Mouse (Mus musculus): Measurements from ENCODE around the gene Scrt2. TPM values are rescaled to one million over a fixed set of nuclear protein-coding genes. Genes with fewer than 3 reads are reported as not detected.

Scrt2 gene
- total RNA-seq, 4 experiments from 2014 or later = not detected

DNA sequence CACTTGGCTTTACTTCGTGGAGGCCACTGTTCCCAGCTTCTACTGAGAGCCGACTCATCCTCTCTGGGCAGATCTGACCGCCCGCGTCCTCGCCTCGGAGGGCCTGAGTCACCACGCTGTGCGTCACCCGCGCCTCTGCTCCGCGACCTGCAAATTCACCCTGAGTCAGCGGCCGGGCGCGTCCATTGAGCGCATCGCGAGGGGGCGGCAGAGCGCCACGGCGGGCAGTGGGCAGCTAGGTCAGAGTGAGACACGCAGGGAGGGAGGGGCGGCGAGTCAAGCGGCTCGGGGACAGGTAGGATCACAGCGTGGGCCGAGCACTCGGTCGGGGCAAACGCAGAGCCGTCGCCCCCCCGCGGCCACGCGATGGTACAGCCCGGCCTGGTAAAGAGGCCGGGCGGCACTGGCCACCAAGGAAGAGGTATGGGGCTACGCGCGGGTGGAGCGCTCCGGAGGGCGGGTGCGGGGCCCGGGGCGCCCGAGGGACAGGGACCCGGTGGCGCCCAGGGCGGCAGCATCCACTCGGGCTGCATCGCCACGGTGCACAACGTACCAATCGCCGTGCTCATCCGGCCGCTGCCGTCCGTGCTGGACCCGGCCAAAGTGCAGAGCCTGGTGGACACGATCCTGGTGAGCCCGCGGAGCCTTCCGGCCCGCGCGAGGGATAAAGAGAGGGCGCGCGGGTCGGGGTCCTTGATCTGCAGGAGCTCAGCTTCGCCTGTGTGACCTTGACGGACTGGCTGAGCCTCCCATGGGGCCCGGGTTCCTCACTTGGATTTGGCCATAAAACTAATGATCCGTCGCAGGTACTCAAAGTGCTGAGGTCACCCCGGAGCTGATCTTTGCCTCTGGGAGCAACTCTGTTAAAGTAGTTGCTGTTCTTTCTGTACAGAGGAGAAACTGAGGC is 24.2 kb downstream of the Scrt2 start, which contains the start of gene Srxn1:
TSS of gene Srxn1 (plus strand) at position 199 of the 907 bp plus-strand sequence.
- DNase-seq (ENCODE audit: low spot score in 2 of 2) = peak; percentile 88

DNA sequence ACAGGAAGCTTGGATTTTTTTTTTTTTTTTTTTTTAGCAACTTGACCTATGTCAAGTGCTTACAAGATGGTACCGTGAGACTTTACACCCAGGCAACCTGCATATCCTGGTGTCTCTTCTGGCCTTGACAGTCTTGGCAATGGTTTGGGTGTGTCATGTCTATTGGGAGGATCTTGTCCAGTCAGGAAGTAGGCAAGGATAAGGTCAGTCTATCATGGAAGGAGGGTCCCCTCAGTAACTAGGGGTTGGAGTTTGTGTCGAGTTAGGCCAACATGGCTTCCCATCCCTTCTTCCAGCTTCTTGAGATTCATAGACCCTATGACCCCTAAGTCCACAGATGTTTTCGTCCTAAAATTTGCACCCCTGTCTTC is 24.9 kb downstream of the Scrt2 start:
- no peak for DNase-seq (ENCODE audit: low spot score in 2 of 2)

DNA sequence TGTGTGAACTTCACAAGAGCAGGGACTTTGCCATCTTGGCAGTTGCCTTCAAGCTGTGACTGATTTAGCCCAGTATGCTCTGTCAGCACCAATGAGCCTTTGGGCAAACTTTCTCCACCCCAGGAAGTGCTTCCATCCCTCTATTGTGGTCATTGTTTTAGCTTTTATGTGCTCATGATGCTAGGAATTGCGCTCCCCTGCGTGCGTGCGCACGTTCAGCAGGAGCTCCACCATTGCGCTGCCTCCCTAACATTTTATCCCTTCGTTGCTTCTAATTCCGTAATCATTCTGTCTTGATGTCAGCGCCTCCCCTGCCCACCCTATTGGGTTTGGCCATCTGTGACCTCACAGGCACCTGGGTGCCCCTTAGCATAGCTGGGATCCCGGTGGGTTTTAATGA is 25.3 kb downstream of the Scrt2 start:
- no peak for DNase-seq (ENCODE audit: low spot score in 2 of 2)

DNA sequence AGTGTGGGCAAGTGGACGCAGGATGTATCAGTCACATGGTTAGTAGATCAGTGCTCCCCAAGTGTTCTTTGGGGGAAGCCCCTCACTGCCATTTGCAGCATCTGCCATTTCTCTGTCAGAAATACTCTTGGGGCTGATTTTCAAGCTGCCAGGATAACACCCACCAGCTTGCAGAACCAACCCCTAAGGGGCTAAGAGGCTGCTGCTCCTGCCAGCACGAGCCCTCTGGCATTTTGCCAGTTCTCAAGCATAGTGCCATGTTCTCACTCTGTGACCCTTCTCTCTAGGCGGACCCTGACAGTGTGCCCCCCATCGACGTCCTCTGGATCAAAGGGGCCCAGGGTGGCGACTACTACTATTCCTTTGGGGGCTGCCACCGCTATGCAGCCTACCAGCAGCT is 27.4 kb downstream of the Scrt2 start:
- DNase-seq (ENCODE audit: low spot score in 2 of 2) = no peak

DNA sequence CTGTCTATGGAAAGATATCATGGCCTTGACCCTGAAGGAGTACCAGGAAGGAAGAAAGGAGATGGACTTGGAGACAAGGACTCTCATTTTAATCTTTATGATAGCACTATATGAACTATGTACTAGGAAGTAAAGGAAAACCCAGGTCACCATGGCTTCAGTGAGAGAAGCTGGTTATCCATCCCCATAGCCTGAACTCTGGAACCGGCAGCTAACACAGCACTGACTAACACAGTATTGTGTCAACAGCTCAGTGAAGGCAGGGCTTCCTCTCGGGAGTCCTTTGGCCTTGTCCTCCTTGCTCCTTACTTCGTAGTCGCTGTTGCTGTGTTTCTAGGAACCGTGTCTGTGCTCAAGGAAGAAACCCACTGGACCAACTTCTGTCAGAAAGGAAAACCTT is 28.1 kb downstream of the Scrt2 start:
- no peak for DNase-seq (ENCODE audit: low spot score in 2 of 2)

DNA sequence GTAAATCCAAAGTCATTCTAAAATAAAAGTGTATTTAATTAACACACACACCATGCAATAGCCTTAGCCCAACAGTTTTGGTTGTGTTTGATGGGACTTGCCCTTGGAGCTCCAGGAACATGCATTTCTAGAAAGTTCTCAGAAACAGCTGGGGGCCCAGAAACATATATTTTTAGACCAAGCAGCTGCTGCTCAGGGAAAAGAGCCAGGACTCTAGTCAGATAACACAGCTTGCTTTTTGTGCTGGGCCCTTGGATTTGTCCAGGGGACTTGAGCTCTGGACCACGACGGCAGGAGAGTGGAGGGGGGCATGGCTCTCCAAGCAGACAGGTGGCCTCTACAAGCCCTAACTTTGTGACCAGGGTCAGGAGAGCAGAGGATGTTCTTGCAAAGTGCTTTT is 30.0 kb downstream of the Scrt2 start:
- DNase-seq (ENCODE audit: low spot score in 2 of 2) = no peak

DNA sequence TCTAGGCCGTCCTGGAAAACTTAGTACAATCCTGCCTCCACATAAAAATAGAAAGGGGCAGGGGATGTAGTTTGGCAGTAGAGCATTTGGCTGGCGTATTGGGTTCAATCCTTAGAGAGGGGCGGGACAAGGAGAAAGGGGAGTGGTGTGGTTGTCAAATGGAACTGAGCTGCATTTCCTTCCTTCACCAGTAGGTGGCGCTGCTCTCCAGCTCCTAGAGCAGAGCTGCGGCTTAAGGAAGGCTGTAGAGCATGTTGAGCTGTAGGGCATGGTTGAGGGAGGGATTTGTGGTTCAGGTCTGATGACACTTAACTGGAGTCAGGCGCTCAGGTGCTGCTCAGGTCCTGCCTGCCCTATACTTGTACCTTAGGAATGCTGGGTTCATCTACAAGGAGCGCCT is 30.6 kb downstream of the Scrt2 start:
- peak; percentile 82 to 85 for DNase-seq (ENCODE audit: low spot score in 2 of 2)

DNA sequence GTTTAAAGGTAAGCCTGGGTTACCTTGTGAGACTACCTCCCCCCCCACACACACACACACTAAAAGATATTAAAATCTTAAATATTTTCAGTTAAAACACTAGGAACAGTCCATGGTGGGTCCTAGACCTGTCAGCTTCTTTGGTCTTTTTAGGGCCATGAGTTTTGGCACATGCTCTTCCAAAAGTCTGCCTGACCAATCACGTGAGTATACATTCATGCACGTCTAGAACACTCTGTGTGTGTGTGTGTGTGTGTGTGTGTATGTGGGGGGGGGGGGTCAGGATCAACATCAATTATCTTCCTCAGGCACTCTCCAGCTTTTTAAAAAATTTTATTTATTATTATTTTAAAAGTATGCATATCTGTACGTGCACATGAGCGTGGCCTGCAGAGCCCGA is 31.2 kb downstream of the Scrt2 start:
- DNase-seq (ENCODE audit: low spot score in 2 of 2) = no peak

DNA sequence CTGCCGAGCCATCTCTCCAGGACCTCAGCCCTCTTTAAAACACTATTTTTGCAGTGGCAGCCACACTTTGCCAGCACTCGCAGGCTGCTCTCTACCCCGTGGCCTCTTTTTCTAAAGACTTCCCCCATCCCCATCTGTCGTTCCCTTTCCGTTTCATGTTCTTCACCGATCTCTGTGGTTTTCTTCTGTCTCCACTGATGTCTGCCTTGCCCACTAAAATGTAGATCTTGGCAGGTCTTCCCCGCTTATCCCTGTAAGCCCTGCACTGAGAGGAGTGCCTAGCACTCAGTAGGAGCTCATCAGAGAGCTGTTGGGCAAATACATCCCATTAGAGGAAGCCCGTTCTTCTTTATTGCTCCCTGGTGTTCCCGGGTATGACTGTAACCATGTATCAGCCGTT is 31.6 kb downstream of the Scrt2 start:
- no peak for DNase-seq (ENCODE audit: low spot score in 2 of 2)

DNA sequence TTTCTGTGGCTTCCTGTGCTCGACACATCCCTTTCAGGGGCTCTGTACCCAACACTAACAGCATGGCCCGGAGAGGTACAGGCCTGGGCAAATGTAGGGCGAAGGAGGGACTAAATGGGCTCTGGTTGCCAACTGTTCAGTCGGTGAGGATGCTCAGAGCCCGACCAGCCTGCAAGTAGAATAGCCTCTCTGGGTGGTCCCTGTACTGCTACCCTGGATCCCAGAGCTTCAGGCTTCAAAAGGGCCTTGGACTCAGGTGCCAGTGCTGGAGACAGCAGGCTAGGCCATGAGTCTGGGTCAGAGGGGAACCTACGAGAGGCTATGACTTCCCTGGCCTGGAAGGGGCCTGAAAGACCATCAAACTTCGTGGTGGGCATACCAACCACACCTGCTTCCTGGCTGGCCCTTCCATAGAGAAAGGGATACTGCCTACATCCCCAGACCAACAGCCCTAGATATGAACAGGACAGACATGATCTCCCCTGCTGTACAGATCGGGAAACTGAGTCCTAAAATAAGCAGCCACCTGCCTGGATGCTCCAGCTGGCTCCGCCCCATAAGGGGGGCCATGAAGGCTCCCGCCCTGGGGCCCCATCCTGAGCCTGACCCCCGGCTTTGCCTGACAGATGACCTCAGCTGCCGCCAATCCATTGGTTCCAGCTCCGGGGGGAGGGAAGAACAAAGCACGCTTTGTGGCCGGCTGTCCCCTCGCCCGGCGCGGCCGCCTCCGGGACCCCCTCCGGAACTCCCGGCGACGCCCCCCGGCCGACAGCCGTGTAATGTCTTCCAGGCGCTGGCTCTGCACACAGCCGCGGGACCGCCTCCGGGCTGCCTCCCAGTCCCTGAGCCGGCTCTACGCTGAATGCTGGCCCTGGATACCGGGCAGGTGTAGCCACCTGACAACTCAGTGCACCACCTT is 33.0 kb downstream of the Scrt2 start:
- no peak for DNase-seq (ENCODE audit: low spot score in 2 of 2)

DNA sequence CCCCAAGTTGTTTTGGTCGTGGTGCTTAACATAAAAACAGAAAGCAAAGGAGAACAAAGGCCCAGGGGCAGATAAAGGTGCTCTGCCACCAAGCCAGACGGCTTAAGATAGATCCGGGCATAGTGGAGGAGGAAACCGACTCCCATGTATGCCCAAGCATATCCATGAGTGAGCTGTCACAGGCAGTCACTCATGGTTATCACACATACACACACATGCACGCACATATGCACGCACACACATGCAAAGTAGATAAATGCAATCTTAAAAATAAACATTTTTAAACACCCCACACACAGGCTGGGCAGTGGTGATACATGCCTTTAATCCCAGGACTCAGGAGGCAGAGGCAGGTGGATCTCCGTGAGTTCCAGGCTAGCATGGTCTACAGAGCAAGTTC is 36.4 kb downstream of the Scrt2 start:
- no peak for DNase-seq (ENCODE audit: low spot score in 2 of 2)

DNA sequence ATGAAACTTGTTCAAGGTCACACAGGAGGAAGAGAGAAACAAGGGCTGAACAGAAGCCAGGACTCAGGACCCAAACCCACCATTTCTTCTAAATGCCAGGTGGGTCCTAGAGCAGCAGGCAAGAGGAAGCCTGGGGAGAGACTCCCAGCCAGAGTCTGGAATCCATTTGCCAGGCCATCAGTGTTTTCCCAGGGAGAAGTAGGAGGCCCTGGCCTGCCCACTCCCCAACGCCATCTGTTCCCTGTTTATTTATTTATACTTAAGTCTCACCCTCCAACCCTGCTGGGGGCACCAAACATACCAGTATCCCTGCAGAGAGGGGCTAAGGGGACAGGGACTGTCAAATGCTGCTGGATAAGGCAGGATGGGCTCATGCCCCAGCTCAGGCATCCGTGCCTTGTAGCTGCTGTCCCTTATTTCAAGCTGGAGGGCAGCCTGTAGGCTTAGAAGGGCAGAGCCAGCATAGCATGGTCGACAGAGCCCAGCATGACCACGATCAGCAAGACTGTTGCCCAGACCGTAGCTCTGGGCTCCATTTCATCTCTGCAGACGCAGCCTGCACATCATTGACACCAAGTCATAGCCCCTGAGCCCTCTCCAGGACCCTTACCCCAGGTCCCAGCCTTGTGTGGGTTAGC is 38.0 kb downstream of the Scrt2 start:
- no peak for DNase-seq (ENCODE audit: low spot score in 2 of 2)

DNA sequence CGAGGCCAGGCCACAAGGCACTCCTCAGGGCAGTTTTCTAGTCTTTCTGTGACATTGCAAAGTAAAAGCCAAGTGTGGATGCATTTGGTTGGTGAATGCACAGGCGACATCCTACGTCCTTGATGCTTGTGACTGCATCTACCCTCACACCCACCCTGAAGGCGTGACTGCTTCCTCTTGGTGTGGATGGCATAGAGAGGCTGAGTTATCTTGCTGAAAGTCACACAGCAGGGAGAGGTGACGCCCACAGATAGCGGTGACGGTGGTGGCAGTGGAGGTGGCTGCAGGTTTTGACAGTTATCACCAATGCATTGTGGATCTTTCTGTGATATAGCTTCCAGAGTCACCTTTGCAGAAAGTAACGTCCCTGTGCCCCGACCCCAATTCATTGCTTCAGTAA is 41.6 kb downstream of the Scrt2 start:
- no peak for DNase-seq (ENCODE audit: low spot score in 2 of 2)

DNA sequence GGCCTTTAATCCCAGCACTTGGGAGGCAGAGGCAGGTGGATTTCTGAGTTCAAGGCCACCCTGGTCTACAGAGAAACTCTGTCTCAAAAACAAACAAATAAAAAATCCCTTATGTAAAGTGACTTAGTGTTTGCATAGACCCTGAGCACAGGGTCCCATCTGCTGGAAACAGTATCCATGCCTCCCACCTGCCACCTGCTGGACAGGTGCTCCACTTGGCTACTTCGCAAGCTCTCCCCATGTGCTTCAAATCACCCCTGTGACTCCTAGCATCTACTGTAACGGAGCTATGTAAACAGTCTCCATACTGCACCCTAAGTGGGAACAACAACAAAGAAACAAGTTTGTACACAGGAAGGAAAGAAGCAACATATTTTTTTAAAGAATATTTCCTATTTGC is 47.3 kb downstream of the Scrt2 start:
- DNase-seq (ENCODE audit: low spot score in 2 of 2) = no peak

DNA sequence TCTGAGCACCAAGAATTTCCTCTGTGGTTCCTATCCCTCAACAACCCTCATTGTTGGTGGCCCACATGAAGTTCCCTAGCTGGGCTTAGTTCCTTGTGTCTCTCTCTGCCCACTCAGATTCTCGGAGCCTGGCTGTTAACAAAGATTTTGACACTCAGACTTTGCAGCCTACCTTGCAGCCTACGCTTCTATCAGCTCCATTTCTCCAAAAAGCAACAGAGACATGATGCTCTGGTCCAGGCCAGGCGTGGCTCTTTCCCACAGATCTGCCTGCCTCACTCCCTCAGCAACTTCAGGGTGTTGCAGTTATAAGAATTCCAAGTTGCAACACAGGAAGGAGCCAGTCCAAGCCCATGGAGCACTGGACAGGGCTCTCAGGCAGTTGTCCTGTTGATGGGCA is 48.4 kb downstream of the Scrt2 start:
- DNase-seq (ENCODE audit: low spot score in 2 of 2) = no peak

DNA sequence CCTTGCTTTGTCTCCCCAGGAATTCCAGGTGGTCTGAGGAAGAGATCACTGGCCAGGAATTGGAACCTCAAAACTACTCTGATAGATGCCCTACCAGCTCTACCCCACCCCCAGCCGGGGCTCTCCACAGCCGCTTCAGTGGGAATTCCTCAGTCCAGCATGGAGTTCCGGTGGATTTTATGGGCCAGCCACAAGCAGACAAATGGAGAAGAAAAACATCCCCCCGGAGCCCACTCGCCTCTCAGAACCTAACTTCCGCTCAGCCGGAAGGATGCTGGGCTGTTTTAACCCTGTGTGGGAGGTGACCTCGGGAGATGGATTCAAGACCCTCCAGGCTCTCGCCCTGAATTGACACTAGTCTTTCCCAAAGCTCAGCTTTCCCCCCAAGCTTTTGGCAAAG is 50.7 kb downstream of the Scrt2 start:
- no peak for DNase-seq (ENCODE audit: low spot score in 2 of 2)

DNA sequence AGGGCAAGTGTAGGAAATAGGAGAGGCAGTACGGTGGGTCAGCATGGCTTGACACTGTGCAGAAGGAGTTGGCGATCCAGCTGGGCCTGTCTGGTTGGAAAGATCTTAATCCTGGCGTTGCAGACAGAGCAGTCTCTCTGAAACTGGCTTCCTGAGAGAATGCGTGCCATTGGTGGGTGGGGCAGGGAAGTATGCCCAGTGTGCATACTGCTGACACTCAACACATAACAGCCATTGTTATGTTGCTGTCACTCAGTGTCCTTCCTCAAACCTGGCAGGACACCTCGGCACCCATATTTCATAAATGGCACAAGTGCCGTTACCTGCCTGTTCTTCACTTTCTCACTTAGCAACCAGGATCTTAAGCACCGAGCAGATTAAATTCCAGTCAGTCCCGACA is 51.4 kb downstream of the Scrt2 start:
- DNase-seq (ENCODE audit: low spot score in 2 of 2) = no peak

DNA sequence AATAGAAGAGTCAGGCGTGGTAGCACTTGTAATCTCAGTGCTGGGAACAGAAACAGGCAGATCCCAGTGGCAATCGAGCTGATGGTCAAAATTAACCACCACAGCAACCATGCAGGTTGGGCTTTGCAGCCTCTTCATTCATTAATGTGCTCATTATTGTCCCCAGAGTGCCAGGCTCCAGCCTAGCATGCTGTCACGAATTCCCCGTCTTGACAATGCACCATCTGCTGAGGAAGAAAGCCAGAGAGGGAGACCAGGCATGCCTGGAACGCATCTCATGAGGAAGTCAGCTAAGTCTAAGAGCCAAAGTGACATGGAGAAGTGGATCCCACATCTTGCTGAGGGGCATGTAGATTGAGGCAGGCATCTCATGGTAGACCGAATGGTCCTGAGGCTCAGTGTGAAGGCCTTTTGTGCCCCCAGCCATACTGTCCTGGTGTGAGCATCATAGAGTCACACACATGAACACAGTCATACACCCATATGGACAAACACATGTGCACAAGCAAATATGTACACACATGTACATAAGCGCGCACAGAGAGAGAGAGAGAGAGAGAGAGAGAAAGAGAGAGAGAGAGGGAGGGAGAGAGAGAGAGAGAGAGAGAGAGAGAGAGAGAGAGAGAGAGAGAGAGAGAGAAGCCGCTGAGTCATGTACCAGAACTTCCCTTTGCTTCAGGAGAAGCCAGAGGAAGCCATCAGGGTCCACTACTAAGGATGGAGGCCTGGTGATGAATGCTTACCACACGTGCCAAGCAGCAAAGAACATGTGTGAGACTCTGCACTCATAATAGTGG is 58.1 kb downstream of the Scrt2 start:
- no peak for DNase-seq (ENCODE audit: low spot score in 2 of 2)

DNA sequence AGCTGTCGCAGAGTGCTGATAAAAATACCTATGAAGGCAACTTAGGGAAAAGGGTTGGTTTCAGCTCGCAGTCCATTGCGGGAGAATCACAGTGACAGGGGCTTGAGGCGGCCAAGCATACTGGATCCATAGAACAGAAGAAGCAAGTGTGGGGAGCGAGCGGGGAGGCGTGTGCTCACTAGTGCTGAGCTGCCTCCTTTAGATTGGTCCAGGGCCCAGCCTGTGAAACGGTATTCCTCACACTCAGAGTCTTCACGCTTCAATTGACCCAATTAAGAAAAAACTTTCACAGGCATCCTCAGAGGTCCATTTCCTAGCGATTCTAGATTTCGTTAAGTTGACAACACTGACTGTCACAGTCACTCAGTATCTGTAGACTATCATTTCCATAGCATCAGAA is 59.6 kb downstream of the Scrt2 start:
- no peak for DNase-seq (ENCODE audit: low spot score in 2 of 2)

DNA sequence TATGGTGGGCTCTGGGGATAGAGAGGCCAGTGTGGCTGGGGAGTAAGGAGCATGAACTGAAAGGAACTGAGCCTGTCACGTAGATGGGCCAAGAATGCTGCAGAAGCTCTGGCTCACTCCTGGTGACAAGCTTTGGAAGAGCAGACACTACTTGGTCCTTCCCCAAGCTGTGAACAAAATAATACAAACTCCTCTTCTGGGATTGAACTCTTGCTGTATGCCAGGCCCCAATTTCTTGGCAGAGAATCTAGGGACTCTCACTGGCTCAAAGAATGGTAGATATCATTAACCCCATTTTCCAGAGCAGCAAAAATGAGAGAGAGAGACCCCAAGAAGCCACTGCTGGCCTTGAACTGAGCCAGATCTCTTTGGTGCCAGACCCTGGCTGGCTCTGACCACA is 60.2 kb downstream of the Scrt2 start:
- no peak for DNase-seq (ENCODE audit: low spot score in 2 of 2)

DNA sequence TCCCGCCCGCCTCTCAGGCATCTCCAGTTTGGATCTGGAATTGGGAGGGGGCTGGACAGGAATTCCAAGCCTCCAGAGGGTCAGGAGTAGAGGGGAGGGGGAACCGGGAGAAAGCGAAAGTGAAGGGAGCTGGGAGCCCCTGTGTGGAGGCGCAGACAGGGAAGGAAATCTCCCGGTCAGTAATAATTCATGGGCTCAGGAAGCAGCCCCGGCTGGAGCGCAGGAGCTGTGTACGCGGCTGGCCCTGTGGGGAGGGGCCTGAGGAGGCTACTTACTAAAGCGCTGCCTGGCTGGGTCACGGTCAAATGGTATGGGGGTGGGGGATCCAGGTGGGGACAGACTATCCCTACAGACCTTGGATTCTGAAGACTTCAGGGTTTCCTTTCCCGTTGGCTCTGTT is 60.7 kb downstream of the Scrt2 start:
- no peak for DNase-seq (ENCODE audit: low spot score in 2 of 2)
